Mouse (Mus musculus) C2C12 (cell line): ENCODE measurements around the gene Runx2.

Experiments
- CEBPB ChIP-seq: IDR thresholded peaks from one replicate; pipeline ENCODE4 v1.6.1; 2011; ENCODE audit warnings: low read depth, mild to moderate bottlenecking, control low read depth, moderate library complexity
- CTCF ChIP-seq: IDR thresholded peaks from one replicate; pipeline ENCODE4 v1.5.1; 2011; ENCODE audit not compliant: control insufficient read depth, insufficient read depth, insufficient read length
- FOSL1 ChIP-seq: IDR thresholded peaks from one replicate; pipeline ENCODE4 v1.8.0; 2011; ENCODE audit warnings: mild to moderate bottlenecking, low read length; ENCODE audit not compliant: poor library complexity, insufficient read depth, severe bottlenecking
- MAX ChIP-seq: IDR thresholded peaks from one replicate; pipeline ENCODE4 v1.6.1; 2011; ENCODE audit warnings: mild to moderate bottlenecking, control low read depth
- MYOD1 ChIP-seq: IDR thresholded peaks from one replicate; pipeline ENCODE4 v1.6.1; 2011; ENCODE audit warnings: low read depth; ENCODE audit not compliant: control insufficient read depth, insufficient read length
- MYOG ChIP-seq: IDR thresholded peaks from one replicate; pipeline ENCODE4 v1.6.1; 2011; ENCODE audit not compliant: control insufficient read depth, insufficient read length; ENCODE audit errors: extremely low read depth
- USF1 ChIP-seq: IDR thresholded peaks from one replicate; pipeline ENCODE4 v1.6.1; 2011; ENCODE audit warnings: low read depth, mild to moderate bottlenecking, control low read depth, moderate library complexity

DNA sequence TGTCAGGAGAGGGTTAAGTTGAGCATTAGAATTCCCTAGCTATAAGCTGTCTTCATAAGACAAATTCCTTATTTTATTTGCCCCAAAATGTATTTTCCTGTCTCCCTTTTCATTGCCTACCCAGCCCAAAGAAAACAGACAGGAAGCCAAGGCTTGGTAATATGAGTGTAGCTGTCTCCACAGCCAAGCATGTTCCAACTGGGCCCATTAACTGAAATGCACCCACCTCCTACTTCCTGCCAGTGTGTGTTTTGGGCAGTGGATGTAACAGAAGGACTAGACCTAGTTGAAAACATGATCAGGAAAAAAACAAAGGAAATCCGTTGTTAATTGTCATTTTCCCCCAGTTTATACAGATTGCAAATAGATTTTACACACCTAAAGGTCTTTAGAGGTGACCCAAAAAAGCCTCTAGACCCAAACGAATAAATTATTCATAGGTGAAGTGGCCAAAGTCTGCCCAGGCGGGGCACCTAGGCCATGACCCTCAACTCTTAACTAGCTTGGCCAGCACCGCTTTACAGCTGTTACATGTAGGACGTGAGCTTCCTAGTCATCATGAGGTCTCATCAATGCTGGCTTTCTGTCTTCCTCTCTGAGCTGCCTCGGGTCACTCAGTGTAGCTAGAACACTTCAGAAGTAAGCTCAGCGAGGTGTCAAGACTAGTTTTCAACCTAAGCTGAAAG, 154.3 kb downstream of the Runx2 start:
- no peak for TF ChIP-seq CTCF
- no peak for TF ChIP-seq MAX
- no peak for TF ChIP-seq MYOG
- no peak for TF ChIP-seq FOSL1
- TF ChIP-seq USF1 = no peak
- TF ChIP-seq MYOD1 = no peak
- TF ChIP-seq CEBPB = no peak
